Mouse (Mus musculus) spleen, adult 18-20 months (tissue): ENCODE data around the gene Tcf21.

Experiments
- DNase-seq, 2 experiments: peaks; one replicate each; pipeline ENCODE4 v3.0.0; 2022; ENCODE audit warnings: mixed read lengths in 2 of 2

The Tcf21 gene

GRCm38 (mm10) chr10:22815461-22816236 is 4.3 kb downstream of the Tcf21 start:
- DNase-seq = no peak

GRCm38 (mm10) chr10:22814771-22815170 is 5.2 kb downstream of the Tcf21 start:
- DNase-seq = no peak

- no peak for DNase-seq
Observed at GRCm38 (mm10) chr10:22814294-22814693, 5.7 kb downstream of the Tcf21 start.

GRCm38 (mm10) chr10:22813317-22813960 is 6.5 kb downstream of the Tcf21 start:
- DNase-seq = no peak

DNA sequence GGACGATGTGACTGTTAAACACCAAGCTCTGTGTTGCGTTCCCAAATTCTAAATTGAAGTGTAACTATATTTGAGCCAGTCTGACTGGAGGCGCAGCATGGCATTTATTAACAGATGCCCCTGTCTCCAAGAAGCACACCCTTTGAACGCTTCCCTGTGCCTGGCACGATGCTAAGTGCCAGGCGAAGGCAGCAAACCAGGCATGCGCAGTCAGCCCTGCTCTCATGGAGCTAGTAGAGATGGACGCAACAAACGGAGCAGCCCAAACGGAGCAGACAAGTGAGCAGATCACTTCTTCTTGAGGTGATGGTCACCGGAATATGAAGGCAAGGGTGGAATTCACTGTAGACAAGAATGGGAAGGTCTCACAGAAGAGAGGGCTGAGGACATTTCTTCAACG is 8.1 kb downstream of the Tcf21 start:
- DNase-seq = no peak

GRCm38 (mm10) chr10:22782684-22783083 is 37.3 kb downstream of the Tcf21 start:
- DNase-seq = no peak

DNA sequence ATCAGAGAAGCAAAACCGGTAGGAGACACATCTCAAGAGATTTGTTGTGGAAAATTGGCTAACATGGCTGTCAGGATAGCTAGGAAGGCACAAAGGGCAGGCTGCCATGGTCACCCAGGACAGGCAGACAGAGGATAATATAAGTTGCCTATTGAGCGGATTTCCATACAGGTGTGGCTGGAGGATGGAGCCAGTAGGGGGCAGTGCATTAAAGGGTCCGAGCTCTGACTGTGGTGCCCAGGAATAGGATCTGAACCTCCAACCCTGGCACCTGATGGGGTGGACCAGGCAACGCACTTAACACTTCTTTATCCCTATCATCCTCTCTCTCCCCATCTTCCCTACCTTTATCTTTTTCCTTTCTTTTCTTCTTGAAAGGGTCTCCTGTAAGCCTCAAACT is 38.5 kb downstream of the Tcf21 start:
- DNase-seq = no peak

DNA sequence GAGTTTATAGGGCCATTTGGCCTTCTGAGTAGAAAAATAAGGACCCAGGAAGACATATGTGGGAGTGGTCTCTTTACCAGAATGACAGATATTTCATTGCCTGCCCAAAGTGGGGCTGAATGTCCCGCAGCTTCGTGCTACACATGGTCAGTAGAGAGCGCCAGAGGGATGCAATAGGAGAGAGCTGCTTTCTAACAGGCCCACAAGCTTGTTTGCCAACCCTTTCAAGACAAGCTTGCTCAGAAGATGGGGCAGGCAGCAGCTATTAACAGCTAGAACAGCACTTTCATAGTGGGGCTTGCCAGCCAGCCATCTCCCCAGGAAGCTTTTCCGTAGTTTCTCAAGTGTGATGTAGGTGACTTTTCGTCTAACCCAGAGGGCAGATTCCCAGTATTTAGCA is 42.0 kb downstream of the Tcf21 start:
- no peak for DNase-seq

- DNase-seq = peak in 1 of 2 experiments; percentile 10
Observed at GRCm38 (mm10) chr10:22776007-22776698, 43.8 kb downstream of the Tcf21 start.

GRCm38 (mm10) chr10:22775456-22775855 is 44.5 kb downstream of the Tcf21 start:
- DNase-seq = no peak

DNA sequence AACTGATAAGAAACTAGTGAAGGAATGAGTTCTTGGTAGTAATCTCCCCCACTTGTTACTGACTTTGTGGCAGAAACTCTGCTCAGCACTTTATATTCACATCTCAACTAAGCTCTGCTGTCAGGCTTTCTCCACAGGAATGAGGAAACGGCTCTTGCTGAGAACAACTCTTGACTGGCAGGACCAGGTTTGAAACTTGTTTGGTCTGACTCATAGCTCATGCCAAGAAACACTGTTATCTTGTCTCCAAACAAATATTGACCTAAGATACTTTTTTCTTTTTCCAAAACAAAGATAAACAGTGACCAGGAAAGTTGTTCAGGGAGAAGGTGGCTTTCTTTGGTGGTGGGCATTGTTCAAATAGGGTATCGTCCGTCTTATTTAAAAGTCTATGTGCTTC is 45.3 kb downstream of the Tcf21 start:
- no peak for DNase-seq
